Mouse (Mus musculus) kidney, embryonic 14.5 days (tissue): ENCODE measurements at regions not wholly inside any gene's neighbourhood (a gene's known extent, or its start where the extent isn't known, plus 50 kb on each side); places are given as distances from the start of the nearest gene placed in this dataset.

Experiments used
- ATAC-seq: fragments of 200-750 bp; cut with Nextera tagmentation; 2 replicates; pipeline ENCODE4 v1.8.0; 2017; ENCODE audit warnings: moderate number of reproducible peaks, mild to moderate bottlenecking, moderate TSS enrichment, moderate library complexity; ENCODE audit not compliant: low FRiP score, low TSS enrichment
- H3K27ac ChIP-seq: fragments of 300-500 bp; sonication (generic); 2 replicates; pipeline ENCODE4 v1.5.1; 2014; ENCODE audit warnings: low read depth, mild to moderate bottlenecking, low read length, moderate library complexity, mixed read lengths
- H3K27me3 ChIP-seq: fragments of 300-500 bp; sonication (generic); 2 replicates; pipeline ENCODE4 v1.6.1; 2014; ENCODE audit warnings: mild to moderate bottlenecking, low read length; ENCODE audit not compliant: control insufficient read depth, insufficient read depth
- H3K36me3 ChIP-seq: fragments of 300-500 bp; sonication (generic); 2 replicates; pipeline ENCODE4 v1.6.1; 2014; ENCODE audit warnings: low read length, mixed read lengths; ENCODE audit not compliant: control insufficient read depth, insufficient read depth
- H3K4me1 ChIP-seq: fragments of 300-500 bp; sonication (generic); 2 replicates; pipeline ENCODE4 v1.6.1; 2014; ENCODE audit warnings: low read length, mixed read lengths; ENCODE audit not compliant: control insufficient read depth, insufficient read depth
- H3K4me2 ChIP-seq: fragments of 300-500 bp; sonication (generic); replicated peaks from 2 replicates; pipeline ENCODE4 v1.6.1; 2014; ENCODE audit warnings: low read depth, mild to moderate bottlenecking, low read length
- H3K4me3 ChIP-seq: fragments of 300-500 bp; sonication (generic); 2 replicates; pipeline ENCODE4 v1.5.1; 2014; ENCODE audit warnings: mild to moderate bottlenecking, low read length
- H3K9ac ChIP-seq: fragments of 300-500 bp; sonication (generic); 2 replicates; pipeline ENCODE4 v1.6.1; 2014; ENCODE audit warnings: low read depth, mild to moderate bottlenecking, low read length, moderate library complexity
- H3K9me3 ChIP-seq: fragments of 300-500 bp; sonication (generic); 2 replicates; pipeline ENCODE4 v1.6.1; 2016; ENCODE audit warnings: low read length; ENCODE audit not compliant: control insufficient read depth
- WGBS: fragments of 180-500 bp; shearing (Covaris S2); extraction: QIAGEN DNeasy Blood & Tissue Kit; methylation state at CpG from one replicate; pipeline ENCODE4 v1.1.7; 2014; 5-methylcytosine and 5-hydroxymethylcytosine counted together

GRCm38 (mm10) chr13:52047937-52048336 is 201.5 kb downstream of the Gadd45g start:
- H3K9ac ChIP-seq = no peak overlapping the region
- no peak overlapping the region for H3K27ac ChIP-seq
- H3K4me3 ChIP-seq = no peak overlapping the region
- 74% methylated on average over 6 of the region's 6 CpGs for WGBS
- H3K4me2 ChIP-seq = no peak overlapping the region
- H3K27me3 ChIP-seq = no peaks in the 10 kb centered on the region
- H3K36me3 ChIP-seq = no peaks in the 10 kb centered on the region
- peaks cover 6% of the 10 kb centered on the region for H3K9me3 ChIP-seq
- H3K4me1 ChIP-seq = no peaks in the 10 kb centered on the region; the same call in 1 of the 2 replicates
- no peak for ATAC-seq

- Histone ChIP-seq H3K36me3 (no peaks in the 10 kb centered on the region), H3K4me1 (no peaks in the 10 kb centered on the region; the same call in 1 of the 2 replicates), H3K27me3 (no peaks in the 10 kb centered on the region), H3K4me2 (no peak overlapping the region), H3K9me3 (peaks cover 6% of the 10 kb centered on the region), H3K4me3 (no peak overlapping the region), H3K9ac (no peak overlapping the region), H3K27ac (no peak overlapping the region)
- 79% methylated on average over 3 of the region's 3 CpGs for WGBS
- no peak for ATAC-seq
Observed at GRCm38 (mm10) chr13:52048777-52049176, 202.3 kb downstream of the Gadd45g start.

GRCm38 (mm10) chr13:52049249-52049648 is 202.8 kb downstream of the Gadd45g start:
- Histone ChIP-seq H3K36me3 (no peaks in the 10 kb centered on the region), H3K4me1 (no peaks in the 10 kb centered on the region; the same call in 1 of the 2 replicates), H3K4me3 (no peak overlapping the region), H3K9ac (no peak overlapping the region), H3K4me2 (no peak overlapping the region), H3K27ac (no peak overlapping the region), H3K27me3 (no peaks in the 10 kb centered on the region), H3K9me3 (peaks cover 6% of the 10 kb centered on the region)
- WGBS = 100% methylated on average over 2 of the region's 2 CpGs
- no peak for ATAC-seq

GRCm38 (mm10) chr13:52055741-52056140 is 209.3 kb downstream of the Gadd45g start:
- WGBS = 82% methylated on average over 8 of the region's 8 CpGs
- Histone ChIP-seq H3K9me3 (no peaks in the 10 kb centered on the region), H3K27ac (no peak overlapping the region), H3K36me3 (no peaks in the 10 kb centered on the region), H3K9ac (no peak overlapping the region), H3K27me3 (no peaks in the 10 kb centered on the region), H3K4me1 (peaks cover 20% of the 10 kb centered on the region; the same call in 1 of the 2 replicates), H3K4me2 (no peak overlapping the region), H3K4me3 (no peak overlapping the region)
- ATAC-seq = no peak

- 44% methylated on average over 10 of the region's 10 CpGs for WGBS
- Histone ChIP-seq H3K27ac (no peak overlapping the region), H3K9me3 (no peaks in the 10 kb centered on the region), H3K9ac (no peak overlapping the region), H3K36me3 (no peaks in the 10 kb centered on the region), H3K4me3 (no peak overlapping the region), H3K4me1 (peaks cover 23% of the 10 kb centered on the region; the same call in 1 of the 2 replicates), H3K4me2 (no peak overlapping the region), H3K27me3 (no peaks in the 10 kb centered on the region)
- 0 out of 2 replicates have a peak, but pooled peaks have one; percentile 24 for ATAC-seq
Observed at GRCm38 (mm10) chr13:52057456-52057855, 211.0 kb downstream of the Gadd45g start.

GRCm38 (mm10) chr13:52059756-52060417 is 213.4 kb downstream of the Gadd45g start:
- peak; percentile 25 for ATAC-seq
- peaks cover 28% of the 10 kb centered on the region for H3K4me1 ChIP-seq
- no peak overlapping the region for H3K4me3 ChIP-seq
- no peaks in the 10 kb centered on the region for H3K36me3 ChIP-seq
- H3K9me3 ChIP-seq = no peaks in the 10 kb centered on the region
- H3K4me2 ChIP-seq = no peak overlapping the region
- no peak overlapping the region for H3K9ac ChIP-seq
- H3K27me3 ChIP-seq = no peaks in the 10 kb centered on the region
- H3K27ac ChIP-seq = peak overlapping the region; percentile 51; the same call in 1 of the 2 replicates
- WGBS = 59% methylated on average over 22 of the region's 22 CpGs

GRCm38 (mm10) chr13:52060418-52060870 is 214.0 kb downstream of the Gadd45g start:
- Histone ChIP-seq H3K27me3 (no peaks in the 10 kb centered on the region), H3K4me2 (no peak overlapping the region), H3K36me3 (no peaks in the 10 kb centered on the region), H3K9me3 (no peaks in the 10 kb centered on the region), H3K4me1 (peaks cover 28% of the 10 kb centered on the region), H3K4me3 (no peak overlapping the region), H3K9ac (no peak overlapping the region), H3K27ac (0 out of 2 replicates have a peak overlapping the region, but pooled peaks have one; percentile 15)
- 11% methylated on average over 10 of the region's 10 CpGs for WGBS
- ATAC-seq = peak; percentile 75

GRCm38 (mm10) chr13:52061454-52061853 is 215.0 kb downstream of the Gadd45g start:
- Histone ChIP-seq H3K4me3 (no peak overlapping the region), H3K36me3 (no peaks in the 10 kb centered on the region), H3K27me3 (no peaks in the 10 kb centered on the region), H3K4me1 (peaks cover 28% of the 10 kb centered on the region), H3K9me3 (no peaks in the 10 kb centered on the region), H3K27ac (no peak overlapping the region), H3K4me2 (no peak overlapping the region), H3K9ac (no peak overlapping the region)
- no peak for ATAC-seq

- no peak for ATAC-seq
Observed at GRCm38 (mm10) chr13:52061881-52062280, 215.4 kb downstream of the Gadd45g start.

More at GRCm38 (mm10) chr13:52061881-52062280, 215.4 kb downstream of the Gadd45g start:
- no peaks in the 10 kb centered on the region for H3K36me3 ChIP-seq
- H3K27me3 ChIP-seq = no peaks in the 10 kb centered on the region
- no peaks in the 10 kb centered on the region for H3K9me3 ChIP-seq
- H3K27ac ChIP-seq = no peak overlapping the region
- H3K9ac ChIP-seq = no peak overlapping the region
- no peak overlapping the region for H3K4me3 ChIP-seq
- WGBS = 76% methylated on average over 4 of the region's 4 CpGs
- no peak overlapping the region for H3K4me2 ChIP-seq
- peaks cover 27% of the 10 kb centered on the region for H3K4me1 ChIP-seq
